Mouse (Mus musculus): ENCODE measurements around the gene Kctd12. TPM values are rescaled to one million over a fixed set of nuclear protein-coding genes. Genes with fewer than 3 reads are reported as not detected.

The Kctd12 gene
- polyA plus RNA-seq (2014; fragmentation: Nextera tagmentation; extraction: Ambion mirVana) = 9.3 and 14.3 TPM in 2 replicates

- peak; percentile 84 for DNase-seq (ENCODE audit: low spot score)
- Histone ChIP-seq H3K9ac (ENCODE audit: low read length) (peak within 1 kb of the TSS; percentile 65), H3K9me3 (ENCODE audit: control insufficient read depth, low read length) (no peaks in the 10 kb centered on the region), H3K27ac (ENCODE audit: low read depth, low read length) (peak within 1 kb of the TSS; percentile 60), H3K36me3 (ENCODE audit: control insufficient read depth, insufficient read depth, low read length) (no peaks in the 10 kb centered on the region), H3K27me3 (ENCODE audit: control insufficient read depth, insufficient read depth, low read length) (0 out of 2 replicates have a peak, but pooled peaks cover 3% of the 10 kb centered on the region), H3K4me2 (ENCODE audit: low read depth) (peak within 1 kb of the TSS; percentile 97), H3K4me3 (ENCODE audit: low read depth, low read length) (peak within 1 kb of the TSS; percentile 62), H3K4me1 (ENCODE audit: control insufficient read depth, insufficient read depth, low read length) (no peaks in the 10 kb centered on the region)
- WGBS = 3% methylated on average over 34 of the region's 66 CpGs
- peak; percentile 92 for ATAC-seq (ENCODE audit: insufficient read depth, low FRiP score, low TSS enrichment)
Observed at GRCm38 (mm10) chr14:102982627-102983540, at the start of gene Kctd12. TSS of gene Kctd12 (minus strand) at chr14:102982637.

DNA sequence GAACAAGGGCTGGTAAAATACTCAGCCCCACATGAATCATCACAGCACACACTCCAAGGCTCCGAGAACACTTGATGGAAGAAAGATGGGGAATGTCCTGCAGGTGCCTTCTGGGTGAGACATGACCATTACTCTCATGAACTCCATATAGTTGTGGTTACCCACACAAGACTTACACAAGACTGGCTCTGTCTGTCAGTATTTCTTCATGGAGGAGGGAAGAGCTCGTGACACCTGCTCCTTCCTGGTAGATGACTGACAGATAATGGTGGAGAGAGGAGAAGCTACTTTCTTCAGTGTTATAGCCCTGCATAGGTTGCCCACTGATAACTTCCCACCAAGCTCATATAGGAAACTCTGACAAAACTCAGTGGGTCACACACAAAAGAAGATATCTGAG, 46.8 kb upstream of the Kctd12 start:
- ATAC-seq (ENCODE audit: insufficient read depth, low FRiP score, low TSS enrichment) = no peak
- 89% methylated on average over 2 of the region's 2 CpGs for WGBS

DNA sequence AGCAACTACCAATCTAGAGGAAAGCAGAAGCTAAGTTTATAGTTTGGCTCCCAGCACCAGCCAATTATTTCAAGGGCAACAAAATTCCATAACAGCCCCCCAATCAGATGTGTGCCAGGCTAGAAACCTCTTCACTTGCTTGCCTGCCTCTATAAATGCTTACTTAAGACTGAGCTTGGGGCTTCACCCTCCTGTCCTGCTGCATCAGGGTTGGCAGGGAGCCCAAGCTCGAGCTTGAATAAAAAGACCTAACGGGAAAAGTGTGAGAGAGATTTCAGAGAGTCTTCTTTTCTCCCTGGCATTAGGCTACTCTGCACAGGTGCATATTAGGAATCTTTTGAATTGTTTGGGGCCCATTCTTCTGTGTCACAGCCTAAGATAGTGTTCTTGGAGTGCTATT, 37.6 kb upstream of the Kctd12 start:
- DNase-seq (ENCODE audit: low spot score) = no peak
- Histone ChIP-seq H3K4me1 (ENCODE audit: control insufficient read depth, insufficient read depth, low read length) (no peaks in the 10 kb centered on the region), H3K4me3 (ENCODE audit: low read depth, low read length) (no peak overlapping the region), H3K9ac (ENCODE audit: low read length) (no peak overlapping the region), H3K27me3 (ENCODE audit: control insufficient read depth, insufficient read depth, low read length) (no peaks in the 10 kb centered on the region), H3K4me2 (ENCODE audit: low read depth) (no peak overlapping the region), H3K9me3 (ENCODE audit: control insufficient read depth, low read length) (no peaks in the 10 kb centered on the region), H3K36me3 (ENCODE audit: control insufficient read depth, insufficient read depth, low read length) (no peaks in the 10 kb centered on the region), H3K27ac (ENCODE audit: low read depth, low read length) (no peak overlapping the region)
- ATAC-seq (ENCODE audit: insufficient read depth, low FRiP score, low TSS enrichment) = no peak
- 73% methylated on average over 2 of the region's 2 CpGs for WGBS

More for the DNA sequence above, 46.8 kb upstream of the Kctd12 start:
- Histone ChIP-seq H3K27ac (ENCODE audit: low read depth, low read length) (no peak overlapping the region), H3K4me1 (ENCODE audit: control insufficient read depth, insufficient read depth, low read length) (no peaks in the 10 kb centered on the region), H3K4me2 (ENCODE audit: low read depth) (no peak overlapping the region), H3K36me3 (ENCODE audit: control insufficient read depth, insufficient read depth, low read length) (no peaks in the 10 kb centered on the region), H3K9ac (ENCODE audit: low read length) (no peak overlapping the region), H3K27me3 (ENCODE audit: control insufficient read depth, insufficient read depth, low read length) (no peaks in the 10 kb centered on the region), H3K4me3 (ENCODE audit: low read depth, low read length) (no peak overlapping the region), H3K9me3 (ENCODE audit: control insufficient read depth, low read length) (no peaks in the 10 kb centered on the region)
- no peak for DNase-seq (ENCODE audit: low spot score)

GRCm38 (mm10) chr14:103017009-103017408, 34.6 kb upstream of the Kctd12 start:
- Histone ChIP-seq H3K9ac (ENCODE audit: low read length) (no peak overlapping the region), H3K27ac (ENCODE audit: low read depth, low read length) (no peak overlapping the region), H3K9me3 (ENCODE audit: control insufficient read depth, low read length) (no peaks in the 10 kb centered on the region), H3K4me1 (ENCODE audit: control insufficient read depth, insufficient read depth, low read length) (no peaks in the 10 kb centered on the region), H3K4me3 (ENCODE audit: low read depth, low read length) (no peak overlapping the region), H3K36me3 (ENCODE audit: control insufficient read depth, insufficient read depth, low read length) (no peaks in the 10 kb centered on the region), H3K4me2 (ENCODE audit: low read depth) (no peak overlapping the region), H3K27me3 (ENCODE audit: control insufficient read depth, insufficient read depth, low read length) (no peaks in the 10 kb centered on the region)
- DNase-seq (ENCODE audit: low spot score) (no peak), ATAC-seq (ENCODE audit: insufficient read depth, low FRiP score, low TSS enrichment) (no peak)
- 83% methylated on average over 5 of the region's 5 CpGs for WGBS

- DNase-seq (ENCODE audit: low spot score) = peak; percentile 67
- H3K9me3 ChIP-seq (ENCODE audit: control insufficient read depth, low read length) = no peaks in the 10 kb centered on the region
- WGBS = 35% methylated on average over 4 of the region's 4 CpGs
- H3K27ac ChIP-seq (ENCODE audit: low read depth, low read length) = no peak overlapping the region
- no peak overlapping the region for H3K4me2 ChIP-seq (ENCODE audit: low read depth)
- no peak overlapping the region for H3K9ac ChIP-seq (ENCODE audit: low read length)
- H3K4me1 ChIP-seq (ENCODE audit: control insufficient read depth, insufficient read depth, low read length) = no peaks in the 10 kb centered on the region
- ATAC-seq (ENCODE audit: insufficient read depth, low FRiP score, low TSS enrichment) = peak; percentile 89
- H3K27me3 ChIP-seq (ENCODE audit: control insufficient read depth, insufficient read depth, low read length) = no peaks in the 10 kb centered on the region
- H3K36me3 ChIP-seq (ENCODE audit: control insufficient read depth, insufficient read depth, low read length) = no peaks in the 10 kb centered on the region
- H3K4me3 ChIP-seq (ENCODE audit: low read depth, low read length) = no peak overlapping the region
Observed at GRCm38 (mm10) chr14:103012563-103013150, 30.2 kb upstream of the Kctd12 start.

GRCm38 (mm10) chr14:103011782-103012181, 29.3 kb upstream of the Kctd12 start:
- DNase-seq (ENCODE audit: low spot score) (peak; percentile 15), ATAC-seq (ENCODE audit: insufficient read depth, low FRiP score, low TSS enrichment) (no peak)
- Histone ChIP-seq H3K4me3 (ENCODE audit: low read depth, low read length) (no peak overlapping the region), H3K9me3 (ENCODE audit: control insufficient read depth, low read length) (no peaks in the 10 kb centered on the region), H3K27ac (ENCODE audit: low read depth, low read length) (no peak overlapping the region), H3K36me3 (ENCODE audit: control insufficient read depth, insufficient read depth, low read length) (no peaks in the 10 kb centered on the region), H3K9ac (ENCODE audit: low read length) (no peak overlapping the region), H3K4me2 (ENCODE audit: low read depth) (no peak overlapping the region), H3K4me1 (ENCODE audit: control insufficient read depth, insufficient read depth, low read length) (no peaks in the 10 kb centered on the region), H3K27me3 (ENCODE audit: control insufficient read depth, insufficient read depth, low read length) (no peaks in the 10 kb centered on the region)
- 30% methylated on average over 5 of the region's 5 CpGs for WGBS

- 91% methylated on average over 4 of the region's 4 CpGs for WGBS
Observed at GRCm38 (mm10) chr14:103007737-103008136, 25.3 kb upstream of the Kctd12 start.

DNA sequence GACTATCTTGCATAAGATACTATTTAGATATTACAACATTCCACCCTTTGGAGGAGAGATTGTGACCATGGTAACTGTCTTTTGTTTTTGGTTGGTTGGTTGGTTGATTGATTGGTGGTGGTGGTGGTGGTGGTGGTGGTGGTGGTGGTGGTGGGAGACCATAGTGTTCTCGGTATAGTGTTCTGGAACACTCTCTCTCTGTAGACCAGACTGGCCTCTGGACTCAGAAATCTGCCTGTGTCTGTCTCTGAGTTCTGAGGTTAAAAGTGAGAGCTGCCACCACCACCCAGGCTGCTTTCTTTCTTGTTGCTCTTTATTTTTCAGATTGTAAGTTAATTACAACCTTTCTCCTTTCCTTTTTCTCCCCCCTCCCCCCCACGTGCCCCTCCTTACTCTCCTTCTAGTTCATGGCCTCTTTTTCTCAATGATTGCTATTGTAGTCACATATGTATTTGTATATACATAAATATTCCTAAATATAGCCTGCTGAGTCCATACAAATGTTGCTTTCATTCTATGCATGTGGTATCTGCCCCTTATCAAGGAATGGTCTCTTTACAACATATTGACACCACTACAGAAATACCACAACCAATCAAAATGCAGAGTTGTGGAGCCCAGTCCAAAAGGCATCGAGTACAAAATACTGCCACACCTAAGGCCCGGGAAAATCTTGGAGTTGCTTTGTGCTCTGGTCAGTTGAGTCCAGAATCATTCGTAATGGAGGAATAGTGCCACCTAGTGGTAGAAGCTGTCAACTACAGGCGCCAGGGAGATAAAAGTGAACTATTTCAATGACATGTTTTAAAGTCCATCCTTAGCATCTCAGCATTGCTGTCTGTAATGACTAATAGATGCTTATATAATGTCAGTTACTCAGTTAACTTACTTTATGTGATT, 12.5 kb upstream of the Kctd12 start:
- no peak overlapping the region for H3K9ac ChIP-seq (ENCODE audit: low read length)
- no peaks in the 10 kb centered on the region for H3K4me1 ChIP-seq (ENCODE audit: control insufficient read depth, insufficient read depth, low read length)
- no peaks in the 10 kb centered on the region for H3K27me3 ChIP-seq (ENCODE audit: control insufficient read depth, insufficient read depth, low read length)
- H3K36me3 ChIP-seq (ENCODE audit: control insufficient read depth, insufficient read depth, low read length) = no peaks in the 10 kb centered on the region
- no peak overlapping the region for H3K4me3 ChIP-seq (ENCODE audit: low read depth, low read length)
- 18% methylated on average over 6 of the region's 6 CpGs for WGBS
- ATAC-seq (ENCODE audit: insufficient read depth, low FRiP score, low TSS enrichment) (peak; percentile 87), DNase-seq (ENCODE audit: low spot score) (peak; percentile 75)
- H3K9me3 ChIP-seq (ENCODE audit: control insufficient read depth, low read length) = no peaks in the 10 kb centered on the region
- H3K27ac ChIP-seq (ENCODE audit: low read depth, low read length) = no peak overlapping the region
- H3K4me2 ChIP-seq (ENCODE audit: low read depth) = no peak overlapping the region

More at GRCm38 (mm10) chr14:103007737-103008136, 25.3 kb upstream of the Kctd12 start:
- no peak overlapping the region for H3K4me3 ChIP-seq (ENCODE audit: low read depth, low read length)
- H3K9me3 ChIP-seq (ENCODE audit: control insufficient read depth, low read length) = no peaks in the 10 kb centered on the region
- DNase-seq (ENCODE audit: low spot score) = no peak
- H3K4me2 ChIP-seq (ENCODE audit: low read depth) = no peak overlapping the region
- H3K27ac ChIP-seq (ENCODE audit: low read depth, low read length) = no peak overlapping the region
- no peak overlapping the region for H3K9ac ChIP-seq (ENCODE audit: low read length)
- ATAC-seq (ENCODE audit: insufficient read depth, low FRiP score, low TSS enrichment) = no peak
- H3K4me1 ChIP-seq (ENCODE audit: control insufficient read depth, insufficient read depth, low read length) = no peaks in the 10 kb centered on the region
- no peaks in the 10 kb centered on the region for H3K36me3 ChIP-seq (ENCODE audit: control insufficient read depth, insufficient read depth, low read length)
- no peaks in the 10 kb centered on the region for H3K27me3 ChIP-seq (ENCODE audit: control insufficient read depth, insufficient read depth, low read length)

All from neural tube, embryonic 11.5 days (tissue).